ENCODE assay signal across 27 mouse cellular contexts in genomic region chr13:48350124-48350523, GRCm38 (mm10).
DNase-seq lines count a peak whose midpoint lies in the region; ATAC-seq lines count a peak whose summit lies in the region.
"Had no signal": no experiment of that assay in that cellular context is flagged by ENCODE, and none has a peak within 500 bp of the region (broad histone marks: within the 10 kb centered on the region; RNA-seq: fewer than 3 reads in every experiment).

No protein-coding gene starts in this region.

- peak; percentile 48 for DNase-seq in midbrain, embryonic 14.5 days
- DNase-seq in midbrain, embryonic 11.5 days (ENCODE audit: low spot score, missing footprints): no peak
- DNase-seq in frontal cortex, postnatal 36 days (ENCODE audit: low spot score in 2 of 2): no peak
- DNase-seq in thymus, adult 18-20 months: no peak
- DNase-seq: adrenal gland, postnatal 25 days; cerebellum, adult 2 months; cerebellum, postnatal 14 days; gastrocnemius, postnatal 36 days; heart, adult 18-20 months; kidney, adult 9 months; kidney, postnatal 10 days; layer of hippocampus, postnatal 36 days; left cerebral cortex, postnatal 4 days; liver, embryonic 13.5 days; lung, adult 18-20 months; lung, postnatal 4 days; right cerebral cortex, postnatal 4 days; thymus, postnatal 4 days had no signal

- H3K27me3 ChIP-seq in hindbrain, embryonic 13.5 days: no peaks in the 10 kb centered on the region
- H3K27me3 ChIP-seq in hindbrain, embryonic 16.5 days (replicated peaks; ENCODE audit: control insufficient read depth, insufficient read depth, low read length): no peaks in the 10 kb centered on the region
- H3K27me3 ChIP-seq in midbrain, embryonic 14.5 days (ENCODE audit: control insufficient read depth, insufficient read depth, low read length): no peaks in the 10 kb centered on the region
- no peaks in the 10 kb centered on the region for H3K27me3 ChIP-seq in midbrain, embryonic 11.5 days (ENCODE audit: control insufficient read depth, insufficient read depth, low read length)
- no peaks in the 10 kb centered on the region for H3K27me3 ChIP-seq in forebrain, embryonic 16.5 days (replicated peaks; ENCODE audit: control insufficient read depth, insufficient read depth, low read length)
- H3K27me3 ChIP-seq in neural tube, embryonic 14.5 days (ENCODE audit: control insufficient read depth, insufficient read depth, low read length): no peaks in the 10 kb centered on the region
- H3K27me3 ChIP-seq: limb, embryonic 15.5 days; liver, embryonic 13.5 days; megakaryocyte, embryonic 14.5 days had no signal

- peaks cover 14% of the 10 kb centered on the region; the same call in 1 of the 2 replicates for H3K4me1 ChIP-seq in hindbrain, embryonic 13.5 days (replicated peaks)
- H3K4me1 ChIP-seq in hindbrain, embryonic 16.5 days (ENCODE audit: control insufficient read depth, insufficient read depth, low read depth, low read length): no peaks in the 10 kb centered on the region
- H3K4me1 ChIP-seq in midbrain, embryonic 14.5 days (ENCODE audit: control insufficient read depth, insufficient read depth, low read length): peaks cover 17% of the 10 kb centered on the region
- H3K4me1 ChIP-seq in midbrain, embryonic 11.5 days (ENCODE audit: control insufficient read depth, insufficient read depth, low read length): peaks cover 4% of the 10 kb centered on the region; the same call in 1 of the 2 replicates
- H3K4me1 ChIP-seq in forebrain, embryonic 16.5 days (replicated peaks; ENCODE audit: control insufficient read depth, insufficient read depth, low read length): peaks cover 12% of the 10 kb centered on the region
- H3K4me1 ChIP-seq in neural tube, embryonic 14.5 days (ENCODE audit: control insufficient read depth, insufficient read depth, low read length): no peaks in the 10 kb centered on the region
- H3K4me1 ChIP-seq: limb, embryonic 15.5 days; liver, embryonic 13.5 days; megakaryocyte, embryonic 14.5 days had no signal

- peak overlapping the region; percentile 69 for H3K27ac ChIP-seq in hindbrain, embryonic 13.5 days
- H3K27ac ChIP-seq in hindbrain, embryonic 16.5 days (ENCODE audit: low read depth, low read length): no peak overlapping the region
- H3K27ac ChIP-seq in midbrain, embryonic 14.5 days (replicated peaks; ENCODE audit: low read depth, low read length): peak overlapping the region; percentile 49; the same call in 1 of the 2 replicates
- no peak overlapping the region for H3K27ac ChIP-seq in midbrain, embryonic 11.5 days (ENCODE audit: low read depth, low read length)
- 0 out of 2 replicates have a peak overlapping the region, but pooled peaks have one; percentile 1 for H3K27ac ChIP-seq in forebrain, embryonic 16.5 days (ENCODE audit: low read length)
- peak overlapping the region; percentile 36; the same call in 1 of the 2 replicates for H3K27ac ChIP-seq in neural tube, embryonic 14.5 days (ENCODE audit: low read depth, low read length)
- H3K27ac ChIP-seq: limb, embryonic 15.5 days; liver, embryonic 13.5 days had no signal

- H3K4me3 ChIP-seq in hindbrain, embryonic 13.5 days: no peak overlapping the region
- H3K4me3 ChIP-seq in hindbrain, embryonic 16.5 days (ENCODE audit: low read length): no peak overlapping the region
- no peak overlapping the region for H3K4me3 ChIP-seq in midbrain, embryonic 14.5 days (replicated peaks; ENCODE audit: low read depth, low read length)
- no peak overlapping the region for H3K4me3 ChIP-seq in midbrain, embryonic 11.5 days (ENCODE audit: low read depth, low read length)
- H3K4me3 ChIP-seq in forebrain, embryonic 16.5 days (replicated peaks; ENCODE audit: low read length): no peak overlapping the region
- no peak overlapping the region for H3K4me3 ChIP-seq in neural tube, embryonic 14.5 days (ENCODE audit: low read depth, low read length)
- H3K4me3 ChIP-seq: erythroblast, embryonic 14.5 days; limb, embryonic 15.5 days; liver, embryonic 13.5 days; megakaryocyte, embryonic 14.5 days had no signal

- no peak overlapping the region for H3K4me2 ChIP-seq in hindbrain, embryonic 13.5 days
- H3K4me2 ChIP-seq in hindbrain, embryonic 16.5 days (ENCODE audit: low read length): no peak overlapping the region
- H3K4me2 ChIP-seq in midbrain, embryonic 14.5 days (ENCODE audit: low read length): 0 out of 2 replicates have a peak overlapping the region, but pooled peaks have one; percentile 12
- H3K4me2 ChIP-seq in midbrain, embryonic 11.5 days: no peak overlapping the region
- H3K4me2 ChIP-seq in forebrain, embryonic 16.5 days (ENCODE audit: low read length): peak overlapping the region; percentile 3
- H3K4me2 ChIP-seq in neural tube, embryonic 14.5 days (ENCODE audit: low read depth, low read length): no peak overlapping the region
- H3K4me2 ChIP-seq: limb, embryonic 15.5 days; liver, embryonic 13.5 days had no signal

- no peak overlapping the region for H3K9ac ChIP-seq in hindbrain, embryonic 13.5 days
- no peak overlapping the region for H3K9ac ChIP-seq in hindbrain, embryonic 16.5 days (ENCODE audit: low read depth, low read length)
- no peak overlapping the region for H3K9ac ChIP-seq in midbrain, embryonic 14.5 days (replicated peaks; ENCODE audit: low read length)
- H3K9ac ChIP-seq in midbrain, embryonic 11.5 days (ENCODE audit: low read length): no peak overlapping the region
- H3K9ac ChIP-seq in forebrain, embryonic 16.5 days (replicated peaks; ENCODE audit: low read depth, low read length): no peak overlapping the region
- no peak overlapping the region for H3K9ac ChIP-seq in neural tube, embryonic 14.5 days (replicated peaks; ENCODE audit: low read depth, low read length)
- H3K9ac ChIP-seq: limb, embryonic 15.5 days; liver, embryonic 13.5 days had no signal

- WGBS in hindbrain, embryonic 13.5 days: 53% methylated on average over 9 of the region's 9 CpGs
- WGBS in hindbrain, embryonic 16.5 days: 52% methylated on average over 9 of the region's 9 CpGs
- WGBS in midbrain, embryonic 14.5 days: 42% methylated on average over 9 of the region's 9 CpGs
- WGBS in midbrain, embryonic 11.5 days: 80% methylated on average over 9 of the region's 9 CpGs
- WGBS in forebrain, embryonic 16.5 days: 10% methylated on average over 9 of the region's 9 CpGs
- 71% methylated on average over 9 of the region's 9 CpGs for WGBS in neural tube, embryonic 14.5 days

- no peak; the same call in 1 of the 2 replicates for ATAC-seq in hindbrain, embryonic 13.5 days (ENCODE audit: low FRiP score)
- ATAC-seq in hindbrain, embryonic 16.5 days: no peak
- no peak; the same call in 1 of the 2 replicates for ATAC-seq in midbrain, embryonic 14.5 days (ENCODE audit: low FRiP score, low TSS enrichment)
- ATAC-seq in midbrain, embryonic 11.5 days (ENCODE audit: low FRiP score): no peak
- ATAC-seq in forebrain, embryonic 16.5 days: peak; percentile 75
- ATAC-seq in neural tube, embryonic 14.5 days (ENCODE audit: low read depth): no peak; the same call in 1 of the 2 replicates
- ATAC-seq: intestine, postnatal 0 days; lung, postnatal 0 days had no signal

- no peaks in the 10 kb centered on the region for H3K9me3 ChIP-seq in hindbrain, embryonic 13.5 days
- no peaks in the 10 kb centered on the region for H3K9me3 ChIP-seq in hindbrain, embryonic 16.5 days (ENCODE audit: control insufficient read depth, low read length)
- no peaks in the 10 kb centered on the region for H3K9me3 ChIP-seq in midbrain, embryonic 14.5 days (ENCODE audit: control insufficient read depth, low read length)
- H3K9me3 ChIP-seq in midbrain, embryonic 11.5 days (ENCODE audit: control insufficient read depth, low read length): no peaks in the 10 kb centered on the region
- no peaks in the 10 kb centered on the region for H3K9me3 ChIP-seq in forebrain, embryonic 16.5 days (ENCODE audit: control insufficient read depth, low read length)
- no peaks in the 10 kb centered on the region for H3K9me3 ChIP-seq in neural tube, embryonic 14.5 days (ENCODE audit: control insufficient read depth, low read length)
- H3K9me3 ChIP-seq: limb, embryonic 15.5 days; liver, embryonic 13.5 days; megakaryocyte, embryonic 14.5 days had no signal

- H3K36me3 ChIP-seq in hindbrain, embryonic 13.5 days: no peaks in the 10 kb centered on the region
- H3K36me3 ChIP-seq in hindbrain, embryonic 16.5 days (ENCODE audit: control insufficient read depth, insufficient read depth, low read length): no peaks in the 10 kb centered on the region
- no peaks in the 10 kb centered on the region for H3K36me3 ChIP-seq in midbrain, embryonic 14.5 days (ENCODE audit: control insufficient read depth, insufficient read depth, low read length)
- no peaks in the 10 kb centered on the region for H3K36me3 ChIP-seq in midbrain, embryonic 11.5 days (ENCODE audit: control insufficient read depth, insufficient read depth, low read length)
- no peaks in the 10 kb centered on the region for H3K36me3 ChIP-seq in forebrain, embryonic 16.5 days (ENCODE audit: control insufficient read depth, insufficient read depth)
- H3K36me3 ChIP-seq in neural tube, embryonic 14.5 days (ENCODE audit: control insufficient read depth, insufficient read depth, low read length): no peaks in the 10 kb centered on the region
- H3K36me3 ChIP-seq: limb, embryonic 15.5 days; liver, embryonic 13.5 days had no signal

Comparison
In these comparisons a context has a peak if more than half of its experiments do, and no peak if none do; other contexts are left out.
1. H3K27ac ChIP-seq: peak in hindbrain, embryonic 13.5 days (single experiment), midbrain, embryonic 14.5 days (single experiment), forebrain, embryonic 16.5 days (single experiment) and neural tube, embryonic 14.5 days (single experiment); none in hindbrain, embryonic 16.5 days (single experiment) and midbrain, embryonic 11.5 days (single experiment).
2. H3K4me2 ChIP-seq: peak in midbrain, embryonic 14.5 days (single experiment) and forebrain, embryonic 16.5 days (single experiment); none in hindbrain, embryonic 13.5 days (single experiment), hindbrain, embryonic 16.5 days (single experiment), midbrain, embryonic 11.5 days (single experiment) and neural tube, embryonic 14.5 days (single experiment).